Mouse (Mus musculus) liver, postnatal 0 days (tissue): Measurements from ENCODE around the gene Gna13. TPM values are rescaled to one million over a fixed set of nuclear protein-coding genes. Genes with fewer than 3 reads are reported as not detected.
A peak's percentile ranks its signal among the peaks of the same experiment; 100 is the strongest.
"Not testable (repeated sequence)": the region's sequence is repeated elsewhere in the genome, so short reads cannot be mapped to it uniquely, and the experiment has no call there.

ENCODE experiments used
- ATAC-seq: fragments of 200-750 bp; cut with Nextera tagmentation; 2 replicates; pipeline ENCODE4 v1.8.0; 2017; ENCODE audit warnings: mild to moderate bottlenecking, moderate library complexity
- DNase-seq: peaks from one replicate; pipeline ENCODE4 v3.0.0-alpha.2; 2016
- H3K27ac ChIP-seq: fragments of 300-500 bp; sonication (generic); 2 replicates; pipeline ENCODE4 v1.5.1; 2014; ENCODE audit warnings: antibody characterized with exemption, moderate library complexity, mild to moderate bottlenecking, low read depth
- H3K27me3 ChIP-seq: fragments of 300-500 bp; sonication (generic); 2 replicates; pipeline ENCODE4 v1.6.1; 2014; ENCODE audit warnings: low read length, control low read depth, mixed read lengths; ENCODE audit not compliant: insufficient read depth
- H3K36me3 ChIP-seq: fragments of 300-500 bp; sonication (generic); replicated peaks from 2 replicates; pipeline ENCODE4 v1.6.1; 2014; ENCODE audit warnings: mild to moderate bottlenecking, control low read depth, low read length, moderate library complexity, mixed read lengths; ENCODE audit not compliant: insufficient read depth
- H3K4me1 ChIP-seq: fragments of 300-500 bp; sonication (generic); 2 replicates; pipeline ENCODE4 v1.6.1; 2014; ENCODE audit warnings: antibody characterized with exemption, mild to moderate bottlenecking, control low read depth; ENCODE audit not compliant: insufficient read depth
- H3K4me2 ChIP-seq: fragments of 300-500 bp; sonication (generic); 2 replicates; pipeline ENCODE4 v1.6.1; 2014; ENCODE audit warnings: low read depth, mild to moderate bottlenecking, low read length, moderate library complexity, mixed read lengths
- H3K4me3 ChIP-seq: fragments of 300-500 bp; sonication (generic); 2 replicates; pipeline ENCODE4 v1.5.1; 2014; ENCODE audit warnings: low read depth, low read length
- H3K9ac ChIP-seq: fragments of 300-500 bp; sonication (generic); replicated peaks from 2 replicates; pipeline ENCODE4 v1.6.1; 2014; ENCODE audit warnings: mild to moderate bottlenecking, moderate library complexity
- H3K9me3 ChIP-seq: fragments of 300-500 bp; sonication (generic); 2 replicates; pipeline ENCODE4 v1.6.1; 2016; ENCODE audit warnings: mild to moderate bottlenecking, control low read depth, low read length, mixed read lengths
- CTCF ChIP-seq: sonication (generic); IDR thresholded peaks from 2 replicates; pipeline ENCODE4 v1.5.1; 2016; ENCODE audit warnings: antibody characterized with exemption, low read depth
- EP300 ChIP-seq: IDR thresholded peaks from 2 replicates; pipeline ENCODE4 v1.6.1; 2016; ENCODE audit warnings: antibody characterized with exemption, low read depth, mild to moderate bottlenecking
- WGBS: fragments of 180-500 bp; shearing (Covaris S2); extraction: QIAGEN DNeasy Blood & Tissue Kit; methylation state at CpG from one replicate; pipeline ENCODE4 v1.1.7; 2014; ENCODE audit not compliant: insufficient replicate concordance; 5-methylcytosine and 5-hydroxymethylcytosine counted together
- polyA plus RNA-seq: library from polyadenylated mRNA; unstranded; fragments of >200 nt; fragmentation: Nextera tagmentation; extraction: Ambion mirVana; gene quantifications from 2 replicates; pipeline ENCODE4 v1.2.1, GENCODE M21; 2015

Gene Gna13
- polyA plus RNA-seq, 1 experiment from 2014 or later: 28.4 TPM

DNA sequence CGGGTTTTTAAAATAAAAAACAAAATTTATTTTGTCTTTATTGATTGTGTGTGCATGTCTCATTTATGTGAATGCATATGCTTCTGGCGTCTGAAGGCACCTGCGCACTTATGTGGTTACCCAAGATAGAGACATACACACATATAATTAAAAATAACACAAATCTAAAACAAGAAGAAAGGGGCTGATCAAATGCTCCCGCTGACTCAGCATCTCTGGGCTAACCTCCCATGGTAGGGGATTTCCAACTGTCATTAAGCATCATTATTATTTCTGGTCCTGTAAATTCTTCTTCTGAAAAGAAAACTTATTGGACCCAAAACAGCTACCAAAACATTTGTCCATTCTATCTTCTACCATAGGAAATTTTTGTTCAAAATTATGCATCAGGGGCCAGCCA, 27.9 kb upstream of the Gna13 start:
- DNase-seq (no peak), ATAC-seq (no peak)
- Histone ChIP-seq H3K4me3 (no peak overlapping the region), H3K27ac (no peak overlapping the region), H3K9me3 (no peaks in the 10 kb centered on the region), H3K9ac (no peak overlapping the region), H3K4me1 (0 out of 2 replicates have a peak, but pooled peaks cover 4% of the 10 kb centered on the region), H3K4me2 (no peak overlapping the region), H3K36me3 (no peaks in the 10 kb centered on the region), H3K27me3 (no peaks in the 10 kb centered on the region)
- WGBS: 82% methylated on average over 4 of the region's 4 CpGs
- TF ChIP-seq EP300 (no peak), CTCF (no peak)

DNA sequence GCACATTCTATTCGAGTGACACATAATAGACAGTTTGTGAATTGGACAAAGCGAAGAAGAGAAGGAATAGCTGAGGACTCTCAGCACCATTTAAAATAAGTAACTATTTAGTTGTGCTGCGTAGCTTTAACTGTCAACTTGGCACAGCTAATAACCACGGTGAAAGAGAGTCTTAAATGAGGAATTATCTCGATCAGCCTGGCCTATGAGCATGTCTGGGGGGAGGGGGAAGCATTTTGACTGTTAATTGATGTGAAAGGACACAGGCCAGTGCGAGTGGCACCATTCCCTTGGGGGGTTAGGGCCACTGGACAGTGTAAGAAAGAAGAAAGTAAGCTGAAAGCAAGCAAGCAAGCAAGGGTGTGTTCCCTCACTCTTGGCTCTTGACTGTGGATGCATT, 26.7 kb upstream of the Gna13 start:
- no peak overlapping the region for H3K9ac ChIP-seq
- H3K36me3 ChIP-seq: no peaks in the 10 kb centered on the region
- no peaks in the 10 kb centered on the region for H3K9me3 ChIP-seq
- H3K27ac ChIP-seq: no peak overlapping the region
- no peak overlapping the region for H3K4me3 ChIP-seq
- peaks cover 12% of the 10 kb centered on the region for H3K4me1 ChIP-seq
- no peak for DNase-seq
- no peak for TF ChIP-seq EP300
- TF ChIP-seq CTCF: no peak
- H3K4me2 ChIP-seq: no peak overlapping the region
- no peaks in the 10 kb centered on the region for H3K27me3 ChIP-seq
- WGBS: 54% methylated on average over 6 of the region's 6 CpGs
- no peak for ATAC-seq

DNA sequence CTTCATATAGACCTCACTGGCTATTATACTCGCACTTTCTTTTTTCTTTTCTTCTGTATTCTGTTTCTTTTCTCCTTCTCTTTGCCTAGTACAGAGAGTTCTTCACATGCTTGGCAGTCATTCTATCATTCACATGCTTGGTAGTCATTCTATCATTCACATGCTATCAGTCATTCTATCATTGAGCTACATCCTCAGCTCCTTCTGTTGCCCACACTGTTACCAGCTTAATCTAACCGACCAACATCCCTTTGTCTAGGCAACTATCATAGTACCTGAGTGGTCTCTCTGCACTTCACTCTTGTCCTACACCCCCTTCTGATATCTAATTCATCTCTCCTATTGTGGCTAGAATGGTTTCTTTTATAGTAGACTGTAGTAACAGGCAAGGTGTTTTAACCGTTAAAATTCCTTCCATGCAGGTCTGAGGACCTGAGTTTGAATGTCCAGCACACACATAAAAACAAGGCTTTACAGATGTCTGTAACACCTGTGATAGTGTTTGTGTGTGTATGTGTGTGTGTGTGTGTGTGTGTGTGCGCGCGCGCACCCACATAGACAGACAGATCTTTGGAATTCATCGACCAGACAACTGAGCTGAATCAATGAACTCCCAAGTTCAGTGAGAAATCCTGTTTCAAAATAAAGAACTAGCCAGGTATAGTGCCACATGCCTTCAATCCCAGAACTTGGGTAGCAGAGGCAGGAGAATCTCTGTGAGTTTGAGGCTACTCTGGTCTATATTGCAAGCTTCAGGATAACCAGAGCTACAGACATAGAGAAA, 23.3 kb upstream of the Gna13 start:
- no peak overlapping the region for H3K27ac ChIP-seq
- DNase-seq: no peak
- TF ChIP-seq EP300 (no peak), CTCF (no peak)
- H3K36me3 ChIP-seq: no peaks in the 10 kb centered on the region
- no peak overlapping the region for H3K4me2 ChIP-seq
- peak; percentile 56 for ATAC-seq
- H3K9me3 ChIP-seq: no peaks in the 10 kb centered on the region
- H3K4me1 ChIP-seq: peaks cover 12% of the 10 kb centered on the region
- H3K4me3 ChIP-seq: no peak overlapping the region
- no peaks in the 10 kb centered on the region for H3K27me3 ChIP-seq
- no peak overlapping the region for H3K9ac ChIP-seq
- 84% methylated on average over 8 of the region's 8 CpGs for WGBS

DNA sequence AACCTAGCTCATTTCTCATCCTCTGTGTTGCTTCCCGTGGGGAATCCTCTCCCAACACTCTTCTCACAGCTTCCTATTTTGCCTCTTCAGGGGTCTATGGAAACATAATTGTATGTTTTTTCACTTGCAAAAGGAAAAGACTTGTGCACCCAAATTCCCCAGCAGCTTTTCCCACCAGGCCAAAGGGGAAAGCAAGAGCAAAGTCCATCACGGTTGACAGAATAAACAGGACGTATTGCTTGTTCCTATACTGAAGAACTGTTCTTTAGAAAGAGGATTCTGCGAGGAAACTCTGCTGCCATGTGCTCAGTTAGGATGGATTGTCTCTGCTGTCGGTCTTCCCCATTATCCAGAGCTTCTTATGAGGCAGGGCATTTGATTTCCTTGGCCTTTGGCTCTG, 22.1 kb upstream of the Gna13 start:
- H3K4me1 ChIP-seq: peaks cover 12% of the 10 kb centered on the region
- H3K27ac ChIP-seq: 0 out of 2 replicates have a peak overlapping the region, but pooled peaks have one; percentile 40
- DNase-seq (no peak), ATAC-seq (no peak)
- H3K4me3 ChIP-seq: no peak overlapping the region
- no peaks in the 10 kb centered on the region for H3K36me3 ChIP-seq
- H3K4me2 ChIP-seq: no peak overlapping the region
- 49% methylated on average over 5 of the region's 5 CpGs for WGBS
- no peaks in the 10 kb centered on the region for H3K9me3 ChIP-seq
- TF ChIP-seq CTCF (no peak), EP300 (no peak)
- no peaks in the 10 kb centered on the region for H3K27me3 ChIP-seq
- no peak overlapping the region for H3K9ac ChIP-seq

DNA sequence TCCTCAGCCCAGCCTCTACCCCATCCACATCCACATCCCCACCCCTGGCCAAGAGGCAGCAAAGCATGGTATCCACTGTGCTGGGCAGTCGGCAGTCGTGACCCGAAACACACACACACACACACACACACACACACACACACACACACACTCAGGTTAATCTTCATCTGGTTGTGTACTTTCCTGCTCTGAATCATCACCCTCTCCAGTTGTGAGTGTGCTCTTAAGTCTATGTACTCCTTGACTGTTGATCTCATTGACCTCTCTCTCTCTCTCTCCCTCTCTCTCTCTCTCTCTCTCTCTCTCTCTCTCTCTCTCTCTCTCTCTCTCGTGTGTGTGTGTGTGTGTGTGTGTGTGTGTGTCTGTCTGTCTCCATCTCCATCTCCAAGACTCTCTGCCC, 20.0 kb upstream of the Gna13 start:
- H3K36me3 ChIP-seq, DNase-seq, H3K9ac ChIP-seq, H3K27ac ChIP-seq, H3K4me2 ChIP-seq, H3K4me3 ChIP-seq, H3K9me3 ChIP-seq, H3K27me3 ChIP-seq, ATAC-seq: not testable (repeated sequence)
- 77% methylated on average over 4 of the region's 4 CpGs for WGBS
- peaks cover 23% of the 10 kb centered on the region for H3K4me1 ChIP-seq

DNA sequence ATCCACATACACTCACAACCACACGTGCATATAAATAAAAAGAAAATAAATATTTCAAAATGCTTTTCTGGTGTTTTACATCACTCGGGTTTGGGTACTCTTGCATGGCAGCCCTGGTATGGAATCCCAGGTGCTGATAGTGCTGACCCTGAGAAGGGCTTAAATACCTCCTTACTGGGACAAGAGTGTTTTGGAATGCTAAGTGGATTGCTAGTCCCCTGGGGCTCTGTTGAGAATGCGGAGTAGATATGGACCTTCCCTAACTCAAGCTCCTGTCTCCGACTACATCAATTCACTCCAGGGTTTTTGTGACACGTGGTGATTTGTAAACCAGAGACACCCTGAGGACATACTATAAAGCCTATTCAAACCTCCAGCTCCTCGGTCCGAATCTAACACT, 19.1 kb upstream of the Gna13 start:
- ATAC-seq (no peak), DNase-seq (no peak)
- no peak for TF ChIP-seq CTCF
- TF ChIP-seq EP300: no peak
- Histone ChIP-seq H3K4me2 (no peak overlapping the region), H3K36me3 (no peaks in the 10 kb centered on the region), H3K9ac (no peak overlapping the region), H3K9me3 (no peaks in the 10 kb centered on the region), H3K27ac (0 out of 2 replicates have a peak overlapping the region, but pooled peaks have one; percentile 44), H3K4me3 (no peak overlapping the region), H3K4me1 (peaks cover 32% of the 10 kb centered on the region), H3K27me3 (no peaks in the 10 kb centered on the region)
- WGBS: 54% methylated on average over 7 of the region's 7 CpGs
